ENCODE assay signal across 8 mouse cellular contexts in genomic region chr7:31150566-31151300, GRCm38 (mm10). TPM values are rescaled to one million over a fixed set of nuclear protein-coding genes. Genes with fewer than 3 reads are reported as not detected.
DNase-seq lines count a peak whose midpoint lies in the region; ATAC-seq and TF ChIP-seq lines count a peak whose summit lies in the region.

No protein-coding gene starts in this region.

- H3K27ac ChIP-seq in embryonic facial prominence, embryonic 12.5 days: peak overlapping the region; percentile 95
- H3K27ac ChIP-seq in limb, embryonic 14.5 days (replicated peaks; ENCODE audit: low read depth, low read length): peak overlapping the region; percentile 93
- peak overlapping the region; percentile 93 for H3K27ac ChIP-seq in midbrain, embryonic 15.5 days
- H3K27ac ChIP-seq in spleen, adult 2 months (ENCODE audit: insufficient read depth, low read length): peak overlapping the region; percentile 95

- TF ChIP-seq CTCF in spleen, adult 2 months (IDR thresholded peaks at IDR 0.05; ENCODE audit: extremely low read depth, insufficient read depth, insufficient read length, insufficient replicate concordance): no peak

- peak; percentile 53; the same call in 1 of the 2 replicates for TF ChIP-seq POLR2A in limb, embryonic 14.5 days (IDR thresholded peaks at IDR 0.05; ENCODE audit: borderline replicate concordance, extremely low read depth, insufficient read depth, insufficient read length)
- TF ChIP-seq POLR2A in spleen, adult 2 months (IDR thresholded peaks at IDR 0.05; ENCODE audit: low read depth, low read length): peak; percentile 71

- peak overlapping the region; percentile 81 for H3K4me2 ChIP-seq in embryonic facial prominence, embryonic 12.5 days (replicated peaks)
- H3K4me2 ChIP-seq in limb, embryonic 14.5 days (replicated peaks; ENCODE audit: low read depth, low read length, severe bottlenecking): peak overlapping the region; percentile 81
- H3K4me2 ChIP-seq in midbrain, embryonic 15.5 days: peak overlapping the region; percentile 75

- H3K36me3 ChIP-seq in embryonic facial prominence, embryonic 12.5 days: peaks cover 10% of the 10 kb centered on the region; the same call in 1 of the 2 replicates
- H3K36me3 ChIP-seq in limb, embryonic 14.5 days (ENCODE audit: control insufficient read depth, insufficient read depth, low read length): no peaks in the 10 kb centered on the region
- no peaks in the 10 kb centered on the region for H3K36me3 ChIP-seq in midbrain, embryonic 15.5 days (replicated peaks)
- H3K36me3 ChIP-seq in spleen, adult 2 months (ENCODE audit: control insufficient read depth, insufficient read depth, low read length): no peaks in the 10 kb centered on the region

- H3K9ac ChIP-seq in embryonic facial prominence, embryonic 12.5 days: peak overlapping the region; percentile 94
- H3K9ac ChIP-seq in limb, embryonic 14.5 days (ENCODE audit: low read depth, low read length, severe bottlenecking): peak overlapping the region; percentile 93
- H3K9ac ChIP-seq in midbrain, embryonic 15.5 days: peak overlapping the region; percentile 90

- under 1% methylated on average over 55 of the region's 63 CpGs for WGBS in embryonic facial prominence, embryonic 12.5 days
- under 1% methylated on average over 54 of the region's 63 CpGs for WGBS in limb, embryonic 14.5 days
- under 1% methylated on average over 63 of the region's 63 CpGs for whole genome bisulfite sequencing in midbrain, embryonic 15.5 days
- WGBS in spleen, adult 2 months: under 1% methylated on average over 63 of the region's 63 CpGs

- peak overlapping the region; percentile 82 for H3K4me3 ChIP-seq in embryonic facial prominence, embryonic 12.5 days
- H3K4me3 ChIP-seq in limb, embryonic 14.5 days (replicated peaks; ENCODE audit: low read length): peak overlapping the region; percentile 69
- peak overlapping the region; percentile 63 for H3K4me3 ChIP-seq in midbrain, embryonic 15.5 days
- peak overlapping the region; percentile 93 for H3K4me3 ChIP-seq in spleen, adult 2 months (ENCODE audit: extremely low read depth, insufficient read depth, insufficient read length)

- no peaks in the 10 kb centered on the region for H3K9me3 ChIP-seq in embryonic facial prominence, embryonic 12.5 days
- no peaks in the 10 kb centered on the region for H3K9me3 ChIP-seq in limb, embryonic 14.5 days (ENCODE audit: control insufficient read depth, low read length)
- H3K9me3 ChIP-seq in midbrain, embryonic 15.5 days: no peaks in the 10 kb centered on the region

- ATAC-seq in embryonic facial prominence, embryonic 12.5 days (ENCODE audit: insufficient number of reproducible peaks, insufficient read depth, low FRiP score, low TSS enrichment): peak; percentile 83
- ATAC-seq in limb, embryonic 14.5 days (ENCODE audit: low FRiP score, low read depth): peak; percentile 90
- peak; percentile 77 for ATAC-seq in midbrain, embryonic 15.5 days (replicated peaks)

- DNase-seq in 3134 (ENCODE audit: extremely low read depth, insufficient read length, low spot score): peak; percentile 87
- peak; percentile 96 for DNase-seq in adrenal gland, postnatal 14 days
- peak; percentile 90 for DNase-seq in heart, adult 8-10 months (ENCODE audit: low spot score)
- peak; percentile 85 to 88 for DNase-seq in kidney, adult 8-10 months
- peak; percentile 85 for DNase-seq in limb, embryonic 14.5 days (ENCODE audit: low spot score)
- peak in 1 of 2 experiments; percentile 86 for DNase-seq in spleen, adult 2 months (ENCODE audit: low read depth in 1 of 2, low spot score in 2 of 2)

- H3K27me3 ChIP-seq in embryonic facial prominence, embryonic 12.5 days: no peaks in the 10 kb centered on the region
- H3K27me3 ChIP-seq in limb, embryonic 14.5 days (ENCODE audit: control insufficient read depth, insufficient read depth, low read length): no peaks in the 10 kb centered on the region
- H3K27me3 ChIP-seq in midbrain, embryonic 15.5 days (replicated peaks): no peaks in the 10 kb centered on the region
- H3K27me3 ChIP-seq in spleen, adult 2 months (ENCODE audit: control insufficient read depth, insufficient read depth, low read length): no peaks in the 10 kb centered on the region

- peaks cover 32% of the 10 kb centered on the region for H3K4me1 ChIP-seq in embryonic facial prominence, embryonic 12.5 days
- H3K4me1 ChIP-seq in limb, embryonic 14.5 days (ENCODE audit: control insufficient read depth, insufficient read depth, low read length): peaks cover 28% of the 10 kb centered on the region
- peaks cover 27% of the 10 kb centered on the region for H3K4me1 ChIP-seq in midbrain, embryonic 15.5 days
- peaks cover 37% of the 10 kb centered on the region; the same call in 1 of the 2 replicates for H3K4me1 ChIP-seq in spleen, adult 2 months (ENCODE audit: control insufficient read depth, insufficient read depth, insufficient read length)

RNA-seq across cellular contexts. Expression of gene Gramd1a, which starts 5.0 kb away (rescaled TPM):
- 45.9 and 72.5 TPM in 2 replicates for total RNA-seq in adrenal gland, postnatal 14 days (2021)
- polyA plus RNA-seq in embryonic facial prominence, embryonic 12.5 days (2016; fragmentation: Nextera tagmentation; extraction: Ambion mirVana): 97.4 and 109 TPM in 2 replicates
- 10 to 100 TPM; 26.6 to 42.2 (median 33.0) TPM for total RNA-seq in heart, adult 8-10 months (2022)
- 157 and 216 TPM in 2 replicates for polyA plus RNA-seq in limb, embryonic 14.5 days (2012; rRNA removed)
- polyA plus RNA-seq in limb, embryonic 14.5 days (2014; fragmentation: Nextera tagmentation; extraction: Ambion mirVana): 59.8 and 83.0 TPM in 2 replicates
- 262 and 274 TPM in 2 replicates for polyA plus RNA-seq in midbrain, embryonic 15.5 days (2015; fragmentation: Nextera tagmentation; extraction: Ambion mirVana)
- 325 and 338 TPM in 2 replicates for polyA plus RNA-seq in spleen, adult 2 months (2012; rRNA removed)

RNA-seq across cellular contexts. Expression of gene Scn1b, which starts 23.9 kb away (rescaled TPM):
- 8.6 and 11.8 TPM in 2 replicates for total RNA-seq in adrenal gland, postnatal 14 days (2021)
- 4.5 and 5.1 TPM in 2 replicates for polyA plus RNA-seq in embryonic facial prominence, embryonic 12.5 days (2016; fragmentation: Nextera tagmentation; extraction: Ambion mirVana)
- total RNA-seq in heart, adult 8-10 months (2022): 10 to 100 TPM; 36.1 to 54.8 (median 38.3) TPM
- 15.0 and 16.4 TPM in 2 replicates for polyA plus RNA-seq in limb, embryonic 14.5 days (2012; rRNA removed)
- 6.1 and 6.5 TPM in 2 replicates for polyA plus RNA-seq in limb, embryonic 14.5 days (2014; fragmentation: Nextera tagmentation; extraction: Ambion mirVana)
- polyA plus RNA-seq in midbrain, embryonic 15.5 days (2015; fragmentation: Nextera tagmentation; extraction: Ambion mirVana): 9.2 and 9.9 TPM in 2 replicates
- 41.6 and 48.4 TPM in 2 replicates for polyA plus RNA-seq in spleen, adult 2 months (2012; rRNA removed)

RNA-seq across cellular contexts. Expression of gene Hpn, which starts 35.6 kb away (rescaled TPM):
- 3.8 and 41.6 TPM in 2 replicates for total RNA-seq in adrenal gland, postnatal 14 days (2021)
- polyA plus RNA-seq in embryonic facial prominence, embryonic 12.5 days (2016; fragmentation: Nextera tagmentation; extraction: Ambion mirVana): 3.7 and 4.2 TPM in 2 replicates
- 1 to 10 TPM; 2.2 to 3.7 (median 2.6) TPM for total RNA-seq in heart, adult 8-10 months (2022)
- 5.5 and 6.6 TPM in 2 replicates for polyA plus RNA-seq in limb, embryonic 14.5 days (2012; rRNA removed)
- 2.5 and 3.1 TPM in 2 replicates for polyA plus RNA-seq in limb, embryonic 14.5 days (2014; fragmentation: Nextera tagmentation; extraction: Ambion mirVana)
- polyA plus RNA-seq in midbrain, embryonic 15.5 days (2015; fragmentation: Nextera tagmentation; extraction: Ambion mirVana): 0.47 and 0.80 TPM in 2 replicates
- 22.1 and 26.8 TPM in 2 replicates for polyA plus RNA-seq in spleen, adult 2 months (2012; rRNA removed)
